Mouse (Mus musculus) left cerebral cortex, adult 11 months (tissue): ENCODE results near the gene Fntb.

Experiments used
- DNase-seq: peaks from one replicate; pipeline ENCODE4 v3.0.0; 2022; ENCODE audit warnings: low spot score

Gene Fntb

DNA sequence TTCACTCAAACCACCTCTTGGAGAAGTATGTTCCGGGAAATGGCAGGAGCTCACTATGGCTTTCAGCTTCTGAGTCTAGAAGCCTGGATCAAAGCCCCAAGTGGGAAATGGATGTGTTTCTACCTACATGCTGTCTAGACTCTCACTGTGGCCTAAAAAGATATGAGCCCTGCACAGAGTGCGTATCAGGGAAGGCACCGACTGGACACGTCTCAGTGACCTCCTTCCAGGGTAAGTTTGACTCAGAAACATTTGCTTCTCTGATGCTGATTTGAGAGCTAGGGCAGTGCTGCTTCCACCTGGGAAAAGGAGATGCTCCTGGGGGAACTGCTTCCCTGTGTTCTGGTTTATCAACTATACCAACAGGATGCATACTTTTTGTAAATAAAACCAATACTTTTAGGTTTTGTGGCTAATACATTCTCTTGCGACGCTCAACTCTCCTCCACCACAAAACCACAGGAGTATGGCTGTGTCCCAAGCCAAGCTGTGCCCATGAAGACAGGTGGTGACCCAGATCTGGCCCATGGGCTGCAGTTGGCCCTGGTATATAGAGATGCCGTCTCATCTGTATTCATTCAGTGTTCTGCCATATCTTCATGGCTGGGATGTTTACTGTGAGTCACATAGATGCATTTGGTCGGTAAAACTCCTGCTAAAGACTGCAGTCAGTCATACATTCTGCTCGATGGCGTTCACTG, 159.7 kb downstream of the Fntb start:
- DNase-seq: no peak

DNA sequence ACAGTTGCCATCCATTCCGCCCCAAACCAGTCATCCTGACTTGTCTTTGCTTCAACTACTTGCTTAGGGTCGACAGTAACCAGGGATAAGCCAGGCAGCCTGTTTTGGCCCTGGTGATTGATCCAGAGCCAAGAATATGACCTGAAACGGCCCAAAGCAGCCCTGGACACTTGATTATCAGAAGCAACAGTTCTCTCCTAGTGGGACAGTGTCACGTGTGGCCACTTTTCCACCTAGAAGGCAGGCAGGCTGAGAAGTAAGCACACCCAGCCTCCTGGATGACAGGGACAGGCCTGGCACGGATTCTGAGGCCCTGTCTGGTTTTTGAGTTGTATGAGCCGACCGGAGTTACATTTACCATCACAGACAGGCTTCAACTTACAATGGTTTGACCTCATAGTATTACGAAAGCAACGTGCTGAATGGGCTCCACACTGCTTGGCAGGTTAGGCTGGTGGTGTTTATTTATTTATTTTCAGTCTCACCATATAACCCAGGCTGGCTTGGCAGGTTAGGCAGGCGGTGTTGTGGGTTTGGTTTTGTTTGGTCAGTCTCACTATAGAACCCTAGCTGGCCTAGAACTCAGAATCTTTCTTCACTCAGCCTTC, 161.1 kb downstream of the Fntb start:
- DNase-seq: no peak

GRCm38 (mm10) chr12:76927012-76927411, 161.6 kb downstream of the Fntb start:
- DNase-seq: no peak

DNA sequence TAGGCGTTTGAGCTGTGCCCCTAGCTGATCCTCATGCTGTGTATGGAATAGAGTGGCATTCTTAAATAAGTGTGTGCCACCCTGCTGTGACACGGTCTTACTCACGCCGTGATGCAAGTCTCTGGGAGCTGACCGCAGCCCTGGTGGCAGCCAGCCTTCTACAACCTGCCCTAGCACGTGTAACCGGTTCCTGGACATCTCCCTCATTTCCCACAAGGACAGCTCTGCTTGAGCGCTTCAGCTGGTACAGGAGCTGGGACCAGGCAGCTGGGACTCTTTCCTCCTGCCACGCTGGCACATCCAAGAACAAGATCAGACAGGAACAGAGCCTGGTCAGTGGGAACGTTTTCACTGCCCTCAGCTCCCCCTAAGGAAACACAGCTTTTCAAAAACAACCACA, 162.2 kb downstream of the Fntb start:
- DNase-seq: no peak

GRCm38 (mm10) chr12:76930177-76930576, 164.8 kb downstream of the Fntb start:
- no peak for DNase-seq

- no peak for DNase-seq
Observed at GRCm38 (mm10) chr12:76931739-76932687, 166.6 kb downstream of the Fntb start.

- no peak for DNase-seq
Observed at GRCm38 (mm10) chr12:76932688-76933060, 167.3 kb downstream of the Fntb start.

DNA sequence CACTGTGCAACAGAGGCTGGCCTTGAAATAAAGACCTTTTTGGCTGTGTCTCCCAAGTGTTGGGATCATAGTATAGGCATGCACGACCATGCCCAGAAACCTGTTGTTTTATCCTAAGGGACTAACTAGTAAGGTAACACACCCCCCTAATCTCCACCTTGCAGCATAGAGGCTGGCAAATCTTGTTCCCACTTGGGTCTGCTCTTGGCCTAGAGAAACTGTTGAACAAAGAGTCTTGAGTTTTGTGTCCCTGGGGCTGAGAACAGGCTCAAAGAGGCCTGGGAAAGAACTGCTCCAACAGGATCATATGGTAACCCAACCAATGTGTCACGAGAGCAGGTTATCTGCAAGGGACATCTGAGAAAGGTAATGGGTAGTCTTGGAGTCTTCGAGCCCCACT, 169.0 kb downstream of the Fntb start:
- no peak for DNase-seq

- DNase-seq: no peak
Observed at GRCm38 (mm10) chr12:76936211-76936610, 170.8 kb downstream of the Fntb start.

GRCm38 (mm10) chr12:76938013-76938412, 172.6 kb downstream of the Fntb start:
- DNase-seq: no peak

DNA sequence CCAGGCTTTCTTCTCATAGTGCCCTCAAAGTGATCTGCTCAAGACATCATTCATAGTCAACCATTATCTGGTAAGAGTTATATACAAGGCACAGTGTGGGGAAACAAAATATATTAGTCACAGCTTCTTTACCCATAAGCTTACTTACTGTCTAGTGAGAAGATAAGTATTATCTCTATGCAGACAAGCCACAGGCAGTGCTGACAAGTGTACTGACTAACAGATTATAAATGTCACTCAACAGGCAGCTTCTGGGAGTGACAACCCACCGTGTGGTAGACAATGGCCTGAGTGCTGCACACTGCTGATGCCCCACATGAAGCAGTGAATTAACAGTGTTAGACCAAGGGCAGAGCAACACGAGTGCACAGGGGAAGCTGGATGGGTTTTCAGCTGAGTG, 176.1 kb downstream of the Fntb start:
- no peak for DNase-seq

GRCm38 (mm10) chr12:76942476-76942875, 177.1 kb downstream of the Fntb start:
- DNase-seq: peak; percentile 9

DNA sequence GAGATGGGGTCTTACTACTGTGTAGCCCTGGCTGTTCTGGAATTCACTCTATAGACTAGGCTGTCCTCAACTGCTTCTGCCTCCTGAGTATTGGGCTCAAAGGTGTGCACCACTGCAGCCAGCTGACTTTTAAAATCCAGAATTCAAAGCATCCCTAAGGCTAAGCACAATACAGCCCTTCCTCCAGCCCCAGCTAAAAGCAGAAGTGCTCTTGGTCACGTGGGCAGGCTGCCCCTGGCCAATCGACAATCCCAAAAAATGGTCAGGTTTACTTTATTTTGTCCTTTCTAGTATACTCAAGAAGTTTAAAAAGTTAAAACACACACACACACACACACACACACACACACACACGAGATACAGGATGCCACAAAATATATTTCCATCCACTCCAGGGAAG, 177.7 kb downstream of the Fntb start:
- no peak for DNase-seq

DNA sequence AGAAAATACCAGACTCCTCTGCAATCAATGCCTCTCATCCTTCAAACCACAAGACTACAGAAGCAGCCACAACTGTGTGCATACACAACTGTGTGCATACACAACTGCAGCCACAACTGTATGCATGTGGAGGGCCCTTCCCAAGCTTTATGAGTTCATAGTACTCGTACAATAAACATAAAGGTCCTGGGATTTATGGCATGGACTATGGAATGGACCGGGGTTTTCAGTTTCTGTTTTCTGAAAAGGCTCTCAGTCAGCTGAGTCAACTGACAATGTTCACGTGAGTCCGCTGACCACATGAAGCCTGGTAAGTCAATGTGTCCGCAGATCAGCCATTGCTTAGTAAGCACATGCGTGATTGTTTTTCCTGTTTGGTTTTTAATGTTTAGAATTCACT, 178.1 kb downstream of the Fntb start:
- DNase-seq: no peak

GRCm38 (mm10) chr12:76947487-76947886, 182.1 kb downstream of the Fntb start:
- DNase-seq: no peak

GRCm38 (mm10) chr12:76948185-76948584, 182.8 kb downstream of the Fntb start:
- DNase-seq: no peak

- DNase-seq: no peak
Observed at GRCm38 (mm10) chr12:76948781-76949180, 183.4 kb downstream of the Fntb start.

GRCm38 (mm10) chr12:76950330-76950729, 184.9 kb downstream of the Fntb start:
- no peak for DNase-seq

GRCm38 (mm10) chr12:76953750-76954363, 188.5 kb downstream of the Fntb start:
- no peak for DNase-seq

DNA sequence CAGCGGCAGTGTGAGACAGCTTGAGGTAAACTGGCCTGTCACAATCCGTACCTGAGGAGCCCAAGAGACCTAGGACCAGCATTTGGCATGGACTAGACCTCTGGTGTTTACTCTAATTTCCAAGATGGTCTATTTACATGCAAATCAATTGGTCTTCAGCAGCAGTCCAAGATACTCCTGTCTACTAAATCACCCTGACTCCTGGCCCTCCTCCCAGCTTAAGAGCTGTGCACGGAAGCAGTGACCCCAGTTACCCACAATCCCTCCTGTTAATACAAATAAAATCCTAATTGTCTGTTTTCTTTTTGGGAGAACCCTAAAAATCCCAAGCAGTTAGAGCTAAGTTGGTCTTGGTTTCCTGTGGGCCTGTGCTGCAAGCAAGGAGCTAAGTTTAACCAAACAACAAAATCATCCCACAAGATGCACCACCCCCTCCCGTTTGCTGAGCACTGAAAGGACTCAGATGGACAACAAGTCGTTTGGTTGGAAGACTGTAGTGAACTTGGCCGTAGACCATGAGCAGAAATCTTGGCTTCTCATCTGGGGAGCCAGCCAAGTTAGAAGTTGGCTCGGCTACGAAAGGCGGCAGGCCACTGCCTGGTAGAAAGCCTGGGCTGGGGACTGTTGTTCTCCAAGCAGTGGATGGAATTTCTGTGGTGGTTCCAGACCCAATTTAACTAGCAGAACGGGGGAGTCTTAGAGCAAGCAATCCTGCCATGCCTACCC, 189.5 kb downstream of the Fntb start:
- peak; percentile 62 for DNase-seq

- DNase-seq: no peak
Observed at GRCm38 (mm10) chr12:76957688-76958087, 192.3 kb downstream of the Fntb start.
